Mouse (Mus musculus) stomach, embryonic 14.5 days (tissue): Measurements from ENCODE around the gene Rab3gap2. TPM values are rescaled to one million over a fixed set of nuclear protein-coding genes. Genes with fewer than 3 reads are reported as not detected.

Experiments
- ATAC-seq: fragments of 200-750 bp; cut with Nextera tagmentation; 2 replicates; pipeline ENCODE4 v1.8.0; 2017; ENCODE audit warnings: low read depth, moderate TSS enrichment; ENCODE audit not compliant: insufficient number of reproducible peaks, insufficient read depth, low FRiP score
- H3K27ac ChIP-seq: fragments of 300-500 bp; sonication (generic); 2 replicates; pipeline ENCODE4 v1.5.1; 2014; ENCODE audit warnings: mild to moderate bottlenecking, low read length, moderate library complexity, mixed read lengths
- H3K27me3 ChIP-seq: fragments of 300-500 bp; sonication (generic); 2 replicates; pipeline ENCODE4 v1.6.1; 2014; ENCODE audit warnings: low read length, control low read depth, mixed read lengths; ENCODE audit not compliant: control insufficient read depth, insufficient read depth
- H3K36me3 ChIP-seq: fragments of 300-500 bp; sonication (generic); 2 replicates; pipeline ENCODE4 v1.6.1; 2014; ENCODE audit warnings: mild to moderate bottlenecking, control low read depth, low read length, moderate library complexity, mixed read lengths; ENCODE audit not compliant: control insufficient read depth, insufficient read depth
- H3K4me1 ChIP-seq: fragments of 300-500 bp; sonication (generic); 2 replicates; pipeline ENCODE4 v1.6.1; 2014; ENCODE audit warnings: low read length, control low read depth, mixed read lengths; ENCODE audit not compliant: control insufficient read depth, insufficient read depth
- H3K4me2 ChIP-seq: fragments of 300-500 bp; sonication (generic); replicated peaks from 2 replicates; pipeline ENCODE4 v1.6.1; 2014; ENCODE audit warnings: low read depth, low read length, control low read depth
- H3K4me3 ChIP-seq: fragments of 300-500 bp; sonication (generic); 2 replicates; pipeline ENCODE4 v1.5.1; 2014; ENCODE audit warnings: low read depth, low read length, control low read depth
- H3K9ac ChIP-seq: fragments of 300-500 bp; sonication (generic); replicated peaks from 2 replicates; pipeline ENCODE4 v1.6.1; 2014; ENCODE audit warnings: low read depth, mild to moderate bottlenecking, control low read depth, low read length, moderate library complexity, mixed read lengths
- H3K9me3 ChIP-seq: fragments of 300-500 bp; sonication (generic); 2 replicates; pipeline ENCODE4 v1.6.1; 2016; ENCODE audit warnings: low read depth, low read length, control low read depth; ENCODE audit not compliant: control insufficient read depth
- WGBS: fragments of 180-500 bp; shearing (Covaris S2); extraction: QIAGEN DNeasy Blood & Tissue Kit; methylation state at CpG from one replicate; pipeline ENCODE4 v1.1.7; 2014; 5-methylcytosine and 5-hydroxymethylcytosine counted together
- polyA plus RNA-seq: library from polyadenylated mRNA; unstranded; fragments of >200 nt; fragmentation: Nextera tagmentation; extraction: Ambion mirVana; gene quantifications from 2 replicates; pipeline ENCODE4 v1.2.1, GENCODE M21; 2014

Gene Rab3gap2
- polyA plus RNA-seq, 1 experiment from 2014 or later, result 24.9 TPM

DNA sequence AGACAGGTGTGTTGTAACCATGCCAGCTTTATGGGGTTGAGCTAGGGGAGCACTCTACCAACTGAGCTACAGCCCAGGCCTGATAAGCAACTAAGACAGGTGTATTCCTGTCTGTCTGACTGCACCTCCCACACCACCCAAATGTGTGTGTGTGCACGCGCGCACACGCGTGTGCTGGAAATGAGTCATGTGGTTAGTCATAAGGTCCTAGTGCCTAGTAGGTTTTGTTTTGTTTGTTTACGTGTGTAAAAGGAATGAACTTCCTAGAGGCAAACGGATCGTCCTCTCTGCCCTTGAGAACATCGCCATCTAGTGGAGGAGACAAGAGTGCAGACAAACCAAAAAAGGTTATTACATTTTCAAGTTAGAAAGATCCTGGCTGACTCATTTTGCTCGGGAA is 10.4 kb upstream of the Rab3gap2 start:
- Histone ChIP-seq H3K4me1 (no peaks in the 10 kb centered on the region), H3K36me3 (no peaks in the 10 kb centered on the region), H3K9ac (no peak overlapping the region), H3K9me3 (no peaks in the 10 kb centered on the region), H3K27ac (no peak overlapping the region), H3K27me3 (no peaks in the 10 kb centered on the region), H3K4me3 (no peak overlapping the region), H3K4me2 (no peak overlapping the region)
- ATAC-seq, result no peak
- 9% methylated on average over 10 of the region's 10 CpGs for whole genome bisulfite sequencing

GRCm38 (mm10) chr1:185196323-185196722 is 7.6 kb upstream of the Rab3gap2 start:
- WGBS, result 71% methylated on average over 3 of the region's 3 CpGs

GRCm38 (mm10) chr1:185200571-185201395 is 3.1 kb upstream of the Rab3gap2 start:
- H3K9ac ChIP-seq, result no peak overlapping the region
- H3K4me2 ChIP-seq, result no peak overlapping the region
- no peaks in the 10 kb centered on the region for H3K36me3 ChIP-seq
- H3K9me3 ChIP-seq, result no peaks in the 10 kb centered on the region
- no peaks in the 10 kb centered on the region for H3K27me3 ChIP-seq
- ATAC-seq, result no peak
- H3K4me3 ChIP-seq, result no peak overlapping the region
- WGBS, result 74% methylated on average over 22 of the region's 22 CpGs
- H3K4me1 ChIP-seq, result peaks cover 9% of the 10 kb centered on the region; the same call in 1 of the 2 replicates
- no peak overlapping the region for H3K27ac ChIP-seq

More at GRCm38 (mm10) chr1:185196323-185196722, 7.6 kb upstream of the Rab3gap2 start:
- Histone ChIP-seq H3K27ac (no peak overlapping the region), H3K27me3 (no peaks in the 10 kb centered on the region), H3K36me3 (no peaks in the 10 kb centered on the region), H3K4me3 (no peak overlapping the region), H3K4me1 (no peaks in the 10 kb centered on the region), H3K9ac (no peak overlapping the region), H3K9me3 (no peaks in the 10 kb centered on the region), H3K4me2 (no peak overlapping the region)
- ATAC-seq, result no peak

DNA sequence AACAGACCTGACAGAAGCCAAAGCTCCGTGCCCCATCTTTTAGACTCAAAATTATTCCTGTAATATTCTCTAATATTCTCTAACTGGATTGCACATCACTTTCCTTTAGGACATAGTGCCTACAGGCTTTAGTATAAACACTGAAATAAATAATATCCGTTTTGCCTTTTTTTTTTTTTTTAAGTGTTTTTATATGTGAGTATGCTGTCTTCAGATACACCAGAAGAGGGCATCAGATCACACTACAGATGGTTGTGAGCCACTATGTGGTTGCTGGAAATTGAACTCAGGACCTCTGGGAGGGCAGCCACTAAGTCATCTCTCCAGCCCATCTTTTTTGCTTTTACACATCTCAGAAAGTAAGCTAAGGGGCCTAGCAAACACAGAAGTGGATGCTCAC is 1.9 kb upstream of the Rab3gap2 start:
- 77% methylated on average over 2 of the region's 2 CpGs for WGBS
- H3K36me3 ChIP-seq, result no peaks in the 10 kb centered on the region

GRCm38 (mm10) chr1:185203196-185203908 is 565 bp upstream of the Rab3gap2 start:
- Histone ChIP-seq H3K36me3 (no peaks in the 10 kb centered on the region; the same call in 1 of the 2 replicates), H3K27ac (peak overlapping the region; percentile 76), H3K9me3 (no peaks in the 10 kb centered on the region), H3K4me2 (peak overlapping the region; percentile 88), H3K4me1 (peaks cover 9% of the 10 kb centered on the region; the same call in 1 of the 2 replicates), H3K4me3 (peak overlapping the region; percentile 97), H3K9ac (peak overlapping the region; percentile 89), H3K27me3 (no peaks in the 10 kb centered on the region)
- ATAC-seq, result no peak; the same call in 1 of the 2 replicates
- 4% methylated on average over 23 of the region's 23 CpGs for WGBS

More for the DNA sequence above, 1.9 kb upstream of the Rab3gap2 start:
- Histone ChIP-seq H3K9me3 (no peaks in the 10 kb centered on the region), H3K27me3 (no peaks in the 10 kb centered on the region), H3K9ac (no peak overlapping the region), H3K4me3 (no peak overlapping the region), H3K27ac (no peak overlapping the region), H3K4me2 (no peak overlapping the region), H3K4me1 (peaks cover 9% of the 10 kb centered on the region; the same call in 1 of the 2 replicates)
- ATAC-seq, result no peak

- no peaks in the 10 kb centered on the region for H3K9me3 ChIP-seq
- no peaks in the 10 kb centered on the region; the same call in 1 of the 2 replicates for H3K36me3 ChIP-seq
- no peak for ATAC-seq
- no peak overlapping the region; the same call in 1 of the 2 replicates for H3K9ac ChIP-seq
- no peak overlapping the region for H3K27ac ChIP-seq
- H3K4me1 ChIP-seq, result peaks cover 9% of the 10 kb centered on the region; the same call in 1 of the 2 replicates
- H3K4me3 ChIP-seq, result peak overlapping the region; percentile 97
- peak overlapping the region; percentile 94 for H3K4me2 ChIP-seq
- no peaks in the 10 kb centered on the region for H3K27me3 ChIP-seq
- 65% methylated on average over 8 of the region's 8 CpGs for WGBS
Observed at GRCm38 (mm10) chr1:185205090-185205489, 1.2 kb downstream of the Rab3gap2 start.

- Histone ChIP-seq H3K4me2 (no peak overlapping the region), H3K4me1 (peaks cover 9% of the 10 kb centered on the region; the same call in 1 of the 2 replicates), H3K9me3 (no peaks in the 10 kb centered on the region), H3K36me3 (no peaks in the 10 kb centered on the region; the same call in 1 of the 2 replicates), H3K27ac (no peak overlapping the region), H3K4me3 (no peak overlapping the region), H3K27me3 (no peaks in the 10 kb centered on the region), H3K9ac (no peak overlapping the region)
- ATAC-seq, result no peak
- 87% methylated on average over 13 of the region's 13 CpGs for WGBS
Observed at GRCm38 (mm10) chr1:185207851-185208595, 4.1 kb downstream of the Rab3gap2 start.

GRCm38 (mm10) chr1:185208766-185209165 is 4.8 kb downstream of the Rab3gap2 start:
- Histone ChIP-seq H3K4me2 (no peak overlapping the region), H3K36me3 (no peaks in the 10 kb centered on the region; the same call in 1 of the 2 replicates), H3K9ac (no peak overlapping the region), H3K27ac (no peak overlapping the region), H3K4me3 (no peak overlapping the region), H3K9me3 (no peaks in the 10 kb centered on the region), H3K27me3 (no peaks in the 10 kb centered on the region), H3K4me1 (peaks cover 9% of the 10 kb centered on the region; the same call in 1 of the 2 replicates)
- 89% methylated on average over 8 of the region's 8 CpGs for WGBS
- ATAC-seq, result no peak
